Mouse (Mus musculus): Measurements from ENCODE around the gene Copg1.

- TF ChIP-seq GATA1 (IDR thresholded peaks at IDR 0.05; ENCODE audit: borderline replicate concordance, low read length) (no peak), FLI1 (IDR thresholded peaks at IDR 0.05; ENCODE audit: low read length) (no peak)
Observed at GRCm38 (mm10) chr6:87915939-87916338, 28.3 kb downstream of the Copg1 start.

Measured in megakaryocyte, embryonic 14.5 days (primary cell).